Mouse (Mus musculus): ENCODE results near the gene Entpd3. TPM values are rescaled to one million over a fixed set of nuclear protein-coding genes. Genes with fewer than 3 reads are reported as not detected.
A peak's percentile ranks its signal among the peaks of the same experiment; 100 is the strongest.
"Not testable (repeated sequence)": the region's sequence is repeated elsewhere in the genome, so short reads cannot be mapped to it uniquely, and the experiment has no call there.

Entpd3 gene
- polyA plus RNA-seq, 1 experiment from 2014 or later: 0.25 TPM

- Histone ChIP-seq H3K4me3 (ENCODE audit: low read depth, low read length) (no peak overlapping the region), H3K27ac (ENCODE audit: low read depth, low read length) (no peak overlapping the region), H3K9me3 (ENCODE audit: control insufficient read depth, low read length) (no peaks in the 10 kb centered on the region), H3K9ac (ENCODE audit: low read length) (no peak overlapping the region), H3K4me2 (no peak overlapping the region), H3K36me3 (ENCODE audit: control insufficient read depth, insufficient read depth, low read length) (no peaks in the 10 kb centered on the region), H3K4me1 (ENCODE audit: control insufficient read depth, insufficient read depth, low read length) (no peaks in the 10 kb centered on the region), H3K27me3 (ENCODE audit: control insufficient read depth, insufficient read depth, low read length) (no peaks in the 10 kb centered on the region)
- ATAC-seq (ENCODE audit: low FRiP score): no peak
- peak; percentile 79 for DNase-seq (ENCODE audit: low spot score, missing footprints)
- 87% methylated on average over 17 of the region's 17 CpGs for WGBS
Observed at GRCm38 (mm10) chr9:120528815-120529510, 10.7 kb upstream of the Entpd3 start.

DNA sequence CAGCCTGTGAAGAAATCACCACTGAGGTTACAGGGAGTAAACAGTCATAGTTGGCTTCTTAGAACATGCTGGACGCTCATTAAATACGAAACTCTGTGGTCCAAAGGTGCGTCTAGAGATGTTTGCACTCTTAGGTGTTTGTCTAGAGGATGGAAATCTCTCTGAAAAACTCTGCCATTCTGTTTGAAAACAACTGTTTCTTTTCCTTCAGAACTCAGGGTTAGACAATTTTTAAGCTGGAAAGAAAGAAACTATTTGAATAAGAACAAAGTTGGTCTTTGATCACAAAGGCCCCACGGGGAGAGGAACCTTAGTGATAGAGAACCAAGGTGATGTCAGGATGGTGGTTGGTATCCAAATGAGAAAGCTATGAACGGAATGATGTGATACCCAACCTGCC, 9.1 kb upstream of the Entpd3 start:
- no peak overlapping the region for H3K4me3 ChIP-seq (ENCODE audit: low read depth, low read length)
- no peaks in the 10 kb centered on the region for H3K9me3 ChIP-seq (ENCODE audit: control insufficient read depth, low read length)
- H3K9ac ChIP-seq (ENCODE audit: low read length): no peak overlapping the region
- no peak overlapping the region for H3K27ac ChIP-seq (ENCODE audit: low read depth, low read length)
- H3K4me2 ChIP-seq: no peak overlapping the region
- H3K27me3 ChIP-seq (ENCODE audit: control insufficient read depth, insufficient read depth, low read length): no peaks in the 10 kb centered on the region
- no peaks in the 10 kb centered on the region for H3K4me1 ChIP-seq (ENCODE audit: control insufficient read depth, insufficient read depth, low read length)
- 87% methylated on average over 5 of the region's 5 CpGs for WGBS
- H3K36me3 ChIP-seq (ENCODE audit: control insufficient read depth, insufficient read depth, low read length): no peaks in the 10 kb centered on the region
- peak; percentile 53 for DNase-seq (ENCODE audit: low spot score, missing footprints)
- ATAC-seq (ENCODE audit: low FRiP score): no peak

GRCm38 (mm10) chr9:120532062-120532461, 7.6 kb upstream of the Entpd3 start:
- no peak for ATAC-seq (ENCODE audit: low FRiP score)
- no peaks in the 10 kb centered on the region for H3K36me3 ChIP-seq (ENCODE audit: control insufficient read depth, insufficient read depth, low read length)
- 88% methylated on average over 6 of the region's 6 CpGs for WGBS
- DNase-seq (ENCODE audit: low spot score, missing footprints): peak; percentile 39
- H3K4me2 ChIP-seq: no peak overlapping the region
- no peak overlapping the region for H3K4me3 ChIP-seq (ENCODE audit: low read depth, low read length)
- H3K4me1 ChIP-seq (ENCODE audit: control insufficient read depth, insufficient read depth, low read length): no peaks in the 10 kb centered on the region
- H3K27ac ChIP-seq (ENCODE audit: low read depth, low read length): no peak overlapping the region
- H3K9ac ChIP-seq (ENCODE audit: low read length): no peak overlapping the region
- H3K9me3 ChIP-seq (ENCODE audit: control insufficient read depth, low read length): no peaks in the 10 kb centered on the region
- H3K27me3 ChIP-seq (ENCODE audit: control insufficient read depth, insufficient read depth, low read length): no peaks in the 10 kb centered on the region

- H3K36me3 ChIP-seq (ENCODE audit: control insufficient read depth, insufficient read depth, low read length): no peaks in the 10 kb centered on the region
- DNase-seq (ENCODE audit: low spot score, missing footprints) (no peak), ATAC-seq (ENCODE audit: low FRiP score) (no peak)
- H3K4me2 ChIP-seq: no peak overlapping the region
- H3K4me1 ChIP-seq (ENCODE audit: control insufficient read depth, insufficient read depth, low read length): no peaks in the 10 kb centered on the region
- H3K27me3 ChIP-seq (ENCODE audit: control insufficient read depth, insufficient read depth, low read length): no peaks in the 10 kb centered on the region
- 82% methylated on average over 6 of the region's 6 CpGs for WGBS
- H3K9me3 ChIP-seq (ENCODE audit: control insufficient read depth, low read length): no peaks in the 10 kb centered on the region
- H3K9ac ChIP-seq (ENCODE audit: low read length): no peak overlapping the region
- H3K27ac ChIP-seq (ENCODE audit: low read depth, low read length): no peak overlapping the region
- H3K4me3 ChIP-seq (ENCODE audit: low read depth, low read length): no peak overlapping the region
Observed at GRCm38 (mm10) chr9:120532691-120533090, 6.9 kb upstream of the Entpd3 start.

- not testable (repeated sequence) for H3K36me3 ChIP-seq (ENCODE audit: control insufficient read depth, insufficient read depth, low read length); H3K4me2 ChIP-seq; H3K27me3 ChIP-seq (ENCODE audit: control insufficient read depth, insufficient read depth, low read length); H3K27ac ChIP-seq (ENCODE audit: low read depth, low read length); H3K4me1 ChIP-seq (ENCODE audit: control insufficient read depth, insufficient read depth, low read length); H3K4me3 ChIP-seq (ENCODE audit: low read depth, low read length); DNase-seq (ENCODE audit: low spot score, missing footprints); H3K9me3 ChIP-seq (ENCODE audit: control insufficient read depth, low read length); ATAC-seq (ENCODE audit: low FRiP score); H3K9ac ChIP-seq (ENCODE audit: low read length)
- 94% methylated on average over 8 of the region's 8 CpGs for WGBS
Observed at GRCm38 (mm10) chr9:120533446-120533950, 6.1 kb upstream of the Entpd3 start.

GRCm38 (mm10) chr9:120541411-120541810, 1.8 kb downstream of the Entpd3 start:
- peaks cover 12% of the 10 kb centered on the region; the same call in 1 of the 2 replicates for H3K27me3 ChIP-seq (ENCODE audit: control insufficient read depth, insufficient read depth, low read length)
- H3K27ac ChIP-seq (ENCODE audit: low read depth, low read length): no peak overlapping the region
- H3K36me3 ChIP-seq (ENCODE audit: control insufficient read depth, insufficient read depth, low read length): no peaks in the 10 kb centered on the region
- no peak overlapping the region for H3K4me3 ChIP-seq (ENCODE audit: low read depth, low read length)
- 44% methylated on average over 1 of the region's 2 CpGs for WGBS
- no peak for DNase-seq (ENCODE audit: low spot score, missing footprints)
- ATAC-seq (ENCODE audit: low FRiP score): no peak
- H3K9ac ChIP-seq (ENCODE audit: low read length): no peak overlapping the region
- H3K4me1 ChIP-seq (ENCODE audit: control insufficient read depth, insufficient read depth, low read length): peaks cover 6% of the 10 kb centered on the region; the same call in 1 of the 2 replicates
- no peak overlapping the region for H3K4me2 ChIP-seq
- H3K9me3 ChIP-seq (ENCODE audit: control insufficient read depth, low read length): no peaks in the 10 kb centered on the region

DNA sequence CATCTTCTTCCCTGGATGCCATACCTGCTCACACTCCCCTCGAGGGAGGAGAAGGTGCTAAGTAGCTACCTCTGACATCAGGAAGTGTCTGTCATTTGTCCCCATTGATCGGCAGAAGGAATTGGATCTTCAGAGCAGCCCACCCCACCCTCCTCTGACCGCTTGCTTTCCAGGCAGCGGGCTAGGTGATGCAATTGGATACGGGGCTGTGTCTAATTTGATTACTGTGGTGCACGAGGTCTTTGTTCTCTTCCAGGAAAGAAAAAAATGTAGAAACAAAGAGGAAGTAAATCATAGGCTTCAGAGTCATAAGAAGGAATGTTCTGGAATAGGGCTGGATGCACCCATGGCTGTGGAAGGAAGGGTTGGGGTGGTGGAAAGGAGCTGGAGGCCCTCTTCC, 2.6 kb downstream of the Entpd3 start:
- Histone ChIP-seq H3K9ac (ENCODE audit: low read length) (no peak overlapping the region), H3K4me3 (ENCODE audit: low read depth, low read length) (no peak overlapping the region), H3K36me3 (ENCODE audit: control insufficient read depth, insufficient read depth, low read length) (no peaks in the 10 kb centered on the region), H3K27ac (ENCODE audit: low read depth, low read length) (no peak overlapping the region), H3K4me2 (no peak overlapping the region), H3K4me1 (ENCODE audit: control insufficient read depth, insufficient read depth, low read length) (peaks cover 6% of the 10 kb centered on the region; the same call in 1 of the 2 replicates), H3K9me3 (ENCODE audit: control insufficient read depth, low read length) (no peaks in the 10 kb centered on the region), H3K27me3 (ENCODE audit: control insufficient read depth, insufficient read depth, low read length) (peaks cover 12% of the 10 kb centered on the region; the same call in 1 of the 2 replicates)
- 34% methylated on average over 6 of the region's 6 CpGs for WGBS
- no peak for ATAC-seq (ENCODE audit: low FRiP score)
- DNase-seq (ENCODE audit: low spot score, missing footprints): no peak

DNA sequence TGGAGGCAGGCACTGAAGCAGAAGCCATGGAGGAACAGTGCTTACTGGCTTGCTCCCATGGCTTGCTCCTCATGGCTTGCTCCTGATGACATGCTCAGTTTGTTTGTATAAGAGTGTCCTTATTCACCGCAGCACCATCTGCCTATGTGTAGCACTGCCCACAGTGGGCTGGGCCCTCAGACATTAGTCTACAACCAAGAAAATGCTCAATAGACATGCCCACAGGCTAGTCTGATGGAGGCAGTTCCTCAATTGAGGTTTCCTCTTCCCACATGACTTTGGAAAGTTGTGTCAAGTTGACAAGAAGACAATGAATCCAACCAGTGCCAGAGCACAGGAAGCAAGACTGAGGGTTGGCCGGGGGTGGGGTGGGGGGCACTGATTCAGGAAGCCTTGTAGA, 6.4 kb downstream of the Entpd3 start:
- WGBS: 78% methylated on average over 2 of the region's 2 CpGs
- Histone ChIP-seq H3K4me3 (ENCODE audit: low read depth, low read length) (no peak overlapping the region), H3K27me3 (ENCODE audit: control insufficient read depth, insufficient read depth, low read length) (no peaks in the 10 kb centered on the region)

DNA sequence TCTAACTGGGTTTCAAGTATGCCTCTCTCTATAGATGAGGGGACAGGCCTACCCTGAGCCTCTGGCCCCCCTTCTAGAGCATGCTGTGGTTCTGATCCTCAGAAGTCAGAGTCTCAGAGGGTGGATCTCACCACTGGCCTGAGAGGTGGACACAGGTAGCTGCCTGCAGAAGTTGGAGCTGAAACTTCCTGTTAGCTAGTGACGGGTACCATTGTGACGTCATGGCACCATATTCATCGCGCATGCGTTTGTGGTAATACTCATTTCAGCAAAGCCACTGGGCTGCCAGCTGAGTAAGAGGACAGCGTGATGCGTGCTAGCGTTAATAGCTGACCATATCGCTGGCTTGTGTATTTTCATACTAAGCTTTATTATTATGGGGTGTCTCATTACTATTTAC, 6.9 kb downstream of the Entpd3 start:
- no peak overlapping the region for H3K9ac ChIP-seq (ENCODE audit: low read length)
- no peak for ATAC-seq (ENCODE audit: low FRiP score)
- H3K9me3 ChIP-seq (ENCODE audit: control insufficient read depth, low read length): no peaks in the 10 kb centered on the region
- no peak for DNase-seq (ENCODE audit: low spot score, missing footprints)
- 96% methylated on average over 9 of the region's 9 CpGs for WGBS
- H3K4me2 ChIP-seq: no peak overlapping the region
- H3K27ac ChIP-seq (ENCODE audit: low read depth, low read length): no peak overlapping the region
- H3K4me3 ChIP-seq (ENCODE audit: low read depth, low read length): no peak overlapping the region
- no peaks in the 10 kb centered on the region for H3K27me3 ChIP-seq (ENCODE audit: control insufficient read depth, insufficient read depth, low read length)
- H3K36me3 ChIP-seq (ENCODE audit: control insufficient read depth, insufficient read depth, low read length): no peaks in the 10 kb centered on the region
- H3K4me1 ChIP-seq (ENCODE audit: control insufficient read depth, insufficient read depth, low read length): no peaks in the 10 kb centered on the region

More for the DNA sequence above, 6.4 kb downstream of the Entpd3 start:
- ATAC-seq (ENCODE audit: low FRiP score) (no peak), DNase-seq (ENCODE audit: low spot score, missing footprints) (no peak)
- H3K36me3 ChIP-seq (ENCODE audit: control insufficient read depth, insufficient read depth, low read length): no peaks in the 10 kb centered on the region
- H3K4me1 ChIP-seq (ENCODE audit: control insufficient read depth, insufficient read depth, low read length): no peaks in the 10 kb centered on the region
- no peak overlapping the region for H3K27ac ChIP-seq (ENCODE audit: low read depth, low read length)
- no peak overlapping the region for H3K4me2 ChIP-seq
- no peak overlapping the region for H3K9ac ChIP-seq (ENCODE audit: low read length)
- H3K9me3 ChIP-seq (ENCODE audit: control insufficient read depth, low read length): no peaks in the 10 kb centered on the region
